Mouse (Mus musculus): ENCODE measurements at regions not wholly inside any gene's neighbourhood (a gene's known extent, or its start where the extent isn't known, plus 50 kb on each side); places are given as distances from the start of the nearest gene placed in this dataset.

- DNase-seq = no peak
Observed at GRCm38 (mm10) chr4:34105251-34105650, 55.3 kb upstream of the Spaca1 start.

DNA sequence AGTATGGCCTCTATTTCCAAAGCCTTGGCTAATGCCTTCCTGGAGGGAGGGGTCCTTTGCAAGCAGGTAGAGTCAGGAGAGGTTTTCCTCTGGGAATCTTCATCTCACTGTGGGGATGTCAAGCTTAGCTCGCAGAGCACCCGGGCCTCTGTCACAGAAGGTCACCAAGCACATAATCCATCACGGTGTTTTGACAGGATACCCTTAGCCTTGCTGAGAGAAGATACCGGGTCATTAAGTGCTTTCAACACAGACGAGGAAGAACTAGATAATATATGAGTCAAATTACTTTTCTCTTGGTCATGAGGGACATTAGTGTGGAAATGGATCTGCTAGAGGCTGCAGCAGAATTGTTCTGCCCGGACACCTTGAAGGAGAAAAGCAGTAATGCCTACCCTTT, 64.3 kb upstream of the Spaca1 start:
- DNase-seq = no peak

DNA sequence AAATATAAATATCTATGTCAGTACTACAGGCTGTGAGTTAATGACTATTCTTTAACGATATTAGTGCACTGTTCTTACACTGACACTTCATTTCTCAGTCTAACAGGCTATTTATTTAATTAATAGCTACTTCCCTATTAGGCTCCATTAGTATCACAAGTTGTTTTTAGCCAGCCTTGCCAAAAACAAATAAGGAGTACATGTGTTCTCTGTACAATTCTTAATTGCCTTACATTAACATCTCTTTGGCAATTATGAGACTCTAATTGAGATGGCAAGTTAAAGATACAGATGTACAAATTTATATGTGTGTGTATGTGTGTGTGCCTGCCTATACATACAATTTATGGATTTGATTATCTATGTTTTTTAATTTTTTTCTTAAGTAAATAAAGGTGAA, 67.1 kb upstream of the Spaca1 start:
- DNase-seq = no peak

- DNase-seq = no peak
Observed at GRCm38 (mm10) chr4:34122959-34123520, 73.0 kb upstream of the Spaca1 start.

DNA sequence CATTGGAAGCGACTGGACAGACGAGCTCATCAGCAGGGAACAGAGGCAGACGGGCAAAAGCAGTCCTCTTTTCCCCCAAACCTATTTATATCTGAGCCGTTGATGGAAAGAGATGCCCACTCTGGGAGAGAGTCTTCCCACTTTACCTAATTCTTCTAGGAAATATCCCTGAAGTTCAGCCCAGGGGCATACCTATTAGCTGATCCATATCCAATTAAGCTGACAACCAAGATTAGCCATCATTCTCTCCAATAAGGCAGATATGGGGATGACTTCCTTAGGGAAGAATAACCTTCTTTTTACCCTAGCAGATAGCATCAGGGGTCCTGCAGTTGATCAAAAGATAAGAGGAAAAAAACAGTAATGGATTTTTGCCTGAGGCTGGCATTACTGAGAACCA, 78.2 kb upstream of the Spaca1 start:
- no peak for DNase-seq

DNA sequence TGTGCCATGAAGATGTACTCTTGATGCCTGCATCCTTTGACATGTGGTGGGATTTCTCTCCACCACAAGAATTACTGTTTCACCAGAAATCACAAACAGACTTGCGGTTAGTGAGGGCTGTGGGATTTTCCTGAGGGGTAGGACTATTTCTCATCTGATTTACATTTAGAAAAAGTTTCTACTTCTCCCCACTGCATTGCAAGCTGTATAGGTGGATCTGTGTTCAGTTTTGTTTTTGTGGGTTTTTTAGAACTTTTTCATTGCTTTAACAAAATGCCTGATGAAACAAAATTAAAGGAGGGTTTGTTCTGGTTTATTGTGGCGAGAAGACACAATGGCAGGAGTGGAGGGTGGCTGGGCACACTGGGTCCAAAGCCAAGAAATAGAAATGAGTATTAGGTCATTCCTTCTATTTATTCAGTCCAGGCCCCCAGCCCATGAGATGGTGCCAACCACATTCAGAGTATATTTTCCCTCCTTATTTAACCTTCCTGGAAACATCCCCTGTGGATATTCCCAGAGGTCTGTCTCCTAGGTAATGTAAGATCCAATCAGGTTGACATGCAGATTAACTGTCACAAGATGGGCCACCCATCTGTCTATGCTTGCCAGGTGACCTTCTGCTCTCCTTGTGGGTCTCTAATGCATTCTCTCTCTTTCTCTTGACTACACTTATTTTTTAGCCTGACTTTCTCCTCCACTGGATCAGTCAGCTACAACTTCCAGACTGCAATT, 96.3 kb upstream of the Spaca1 start:
- no peak for DNase-seq

- no peak for DNase-seq
Observed at GRCm38 (mm10) chr4:34148956-34149739, 99.2 kb upstream of the Spaca1 start.

DNA sequence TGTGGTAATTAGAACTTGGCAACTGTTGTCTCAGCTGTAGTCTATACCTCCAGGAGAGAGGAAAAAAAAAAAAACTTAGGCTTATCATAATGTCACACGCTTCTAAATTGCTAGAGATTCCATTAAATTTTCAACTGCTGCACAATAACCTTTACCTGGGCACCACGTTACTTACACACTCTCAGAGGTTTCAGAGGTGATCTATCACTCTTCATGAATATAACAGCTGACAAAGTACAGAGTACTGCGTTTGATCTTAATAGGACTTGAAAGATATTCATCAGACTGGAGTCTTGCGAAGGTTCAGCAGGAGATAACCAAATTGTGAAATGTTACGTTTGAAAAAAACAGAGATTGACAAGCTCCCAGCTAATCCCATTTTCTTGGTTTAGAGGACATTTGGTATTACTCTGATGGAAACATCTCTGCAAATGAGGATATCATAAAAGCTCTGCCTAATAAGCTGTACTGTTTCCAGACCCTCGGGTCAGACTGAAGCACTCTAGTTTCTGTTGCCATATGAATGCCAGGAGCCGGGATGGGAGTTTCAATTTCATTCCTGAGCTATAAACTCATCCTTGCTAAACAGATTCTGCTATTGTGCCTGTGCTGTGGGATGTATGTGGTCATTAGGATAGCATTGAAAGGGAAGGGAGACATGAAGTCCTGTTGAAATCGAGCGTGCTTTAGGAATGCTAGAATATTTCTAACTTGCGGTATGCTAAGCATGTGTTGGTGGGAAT, 101.8 kb upstream of the Spaca1 start:
- DNase-seq = no peak

DNA sequence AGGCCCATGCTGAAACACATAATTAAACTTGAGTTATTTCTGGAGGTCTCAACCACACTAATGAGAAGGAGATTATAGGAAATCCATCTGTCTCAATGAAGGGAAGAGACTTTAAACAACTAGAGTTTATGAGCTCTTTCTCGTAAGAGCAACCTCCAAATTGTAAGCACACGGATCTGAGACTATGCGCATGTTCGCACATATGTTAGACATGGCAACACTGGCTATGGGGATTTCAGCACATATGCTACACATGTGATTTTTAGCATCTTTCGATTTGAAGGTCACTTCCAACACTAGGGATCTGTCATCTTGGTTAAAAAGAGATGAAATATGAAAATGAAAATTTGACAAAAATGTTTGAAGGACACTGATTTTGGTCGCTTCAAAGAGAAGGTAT, 105.5 kb upstream of the Spaca1 start:
- DNase-seq = no peak

DNA sequence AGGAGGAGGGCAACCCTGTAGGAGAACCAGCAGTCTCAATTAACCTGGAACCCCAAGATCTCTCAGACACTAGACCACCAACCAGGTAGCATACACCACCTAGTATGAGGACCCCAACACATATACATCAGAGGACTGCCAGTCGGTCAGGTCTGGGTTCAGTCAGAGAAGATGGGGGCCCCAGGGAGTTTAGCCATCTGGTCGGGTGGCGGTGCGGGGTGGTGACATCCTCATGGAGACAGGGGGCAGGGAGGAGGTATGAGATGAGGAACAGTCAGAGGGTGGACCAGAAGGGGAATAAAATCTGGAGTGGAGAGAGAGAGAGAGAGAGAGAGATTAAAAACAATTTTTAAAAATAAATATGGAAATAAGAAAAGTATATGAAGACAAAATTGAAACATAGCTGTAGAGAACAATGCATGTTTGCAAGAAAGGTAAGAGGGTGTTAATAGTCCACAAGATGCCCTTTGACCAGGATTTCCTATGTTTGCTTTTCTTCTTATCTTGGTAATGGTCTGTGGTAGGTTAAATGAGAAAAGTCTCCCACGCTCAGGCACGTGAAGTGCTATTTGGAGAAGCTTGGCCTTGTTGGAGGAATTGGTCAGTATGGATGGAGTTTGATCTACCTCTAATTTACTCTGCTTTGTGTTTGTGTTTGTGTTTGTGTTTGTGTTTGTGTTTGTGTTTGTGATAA, 108.0 kb upstream of the Spaca1 start:
- no peak for DNase-seq

- DNase-seq = no peak
Observed at GRCm38 (mm10) chr4:34171265-34171862, 121.4 kb upstream of the Spaca1 start.

GRCm38 (mm10) chr4:34172000-34172399, 122.0 kb upstream of the Spaca1 start:
- DNase-seq = no peak

DNA sequence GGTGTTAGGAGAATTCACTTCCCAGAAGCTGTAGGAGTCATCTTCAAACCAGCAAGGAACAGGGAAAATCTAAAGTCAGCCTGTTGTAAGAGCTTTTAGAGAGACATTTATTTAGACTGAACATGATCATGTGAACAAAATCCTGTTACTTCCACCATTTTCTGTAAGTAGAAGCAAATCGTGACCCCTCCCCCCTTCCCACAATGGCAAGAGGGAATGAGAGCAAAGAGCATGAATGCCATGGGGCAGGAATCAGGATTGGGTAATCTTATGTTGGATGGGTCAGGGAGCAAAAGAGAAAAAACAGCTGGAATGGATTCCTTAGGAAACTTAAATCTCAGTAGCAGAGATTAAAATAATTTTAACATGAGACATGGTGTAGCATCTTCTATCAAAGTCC, 127.4 kb upstream of the Spaca1 start:
- no peak for DNase-seq

DNA sequence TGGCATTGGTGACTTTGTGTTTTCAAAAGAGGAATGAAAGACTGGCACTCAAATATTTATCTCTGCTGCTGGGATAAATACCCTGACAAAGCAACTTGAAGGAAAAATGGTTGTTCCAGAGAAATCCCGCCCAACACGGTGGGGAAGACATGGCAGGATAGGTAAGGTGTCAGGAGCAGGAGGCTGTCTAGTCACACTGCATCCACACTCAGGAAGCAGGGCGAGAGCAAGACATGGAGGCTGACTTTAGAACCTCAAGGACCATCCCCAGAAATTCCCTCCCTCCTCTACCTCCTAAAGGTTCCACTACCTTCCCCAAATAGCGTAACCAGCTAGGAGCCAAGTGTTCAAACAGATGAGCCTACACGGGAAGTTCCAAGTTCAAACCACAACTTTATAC, 136.5 kb upstream of the Spaca1 start:
- DNase-seq = no peak

DNA sequence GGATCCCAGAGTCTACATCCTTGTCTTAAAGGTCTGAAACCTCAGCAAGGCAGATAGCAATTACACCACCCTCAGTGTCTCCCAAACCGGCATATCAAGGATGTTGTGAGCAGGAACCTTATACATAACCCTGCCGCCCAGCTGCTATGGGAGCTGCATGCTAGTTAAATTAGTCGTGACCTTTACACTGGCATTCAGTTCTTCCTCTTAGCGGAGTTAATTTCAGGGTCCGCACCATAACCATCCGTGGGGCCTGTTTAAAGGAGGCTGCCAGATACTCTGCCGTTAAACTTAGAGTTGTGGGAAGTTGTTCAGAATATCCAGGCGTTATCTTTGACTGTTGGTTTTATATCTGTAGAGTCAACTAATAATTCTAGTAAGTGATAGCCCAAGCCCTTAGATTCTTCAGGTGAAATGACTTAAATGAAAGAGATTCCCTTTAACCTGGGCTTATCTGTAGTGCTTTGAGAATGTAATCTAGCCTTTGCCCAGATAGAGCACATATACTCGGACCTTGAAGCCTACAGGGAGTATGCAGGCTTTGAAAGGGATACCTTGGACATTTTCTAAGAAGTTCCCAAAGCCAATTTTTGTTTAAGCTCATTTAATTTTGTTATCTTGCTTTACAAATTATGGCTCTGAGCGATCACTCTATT, 153.3 kb upstream of the Spaca1 start:
- DNase-seq = no peak

DNA sequence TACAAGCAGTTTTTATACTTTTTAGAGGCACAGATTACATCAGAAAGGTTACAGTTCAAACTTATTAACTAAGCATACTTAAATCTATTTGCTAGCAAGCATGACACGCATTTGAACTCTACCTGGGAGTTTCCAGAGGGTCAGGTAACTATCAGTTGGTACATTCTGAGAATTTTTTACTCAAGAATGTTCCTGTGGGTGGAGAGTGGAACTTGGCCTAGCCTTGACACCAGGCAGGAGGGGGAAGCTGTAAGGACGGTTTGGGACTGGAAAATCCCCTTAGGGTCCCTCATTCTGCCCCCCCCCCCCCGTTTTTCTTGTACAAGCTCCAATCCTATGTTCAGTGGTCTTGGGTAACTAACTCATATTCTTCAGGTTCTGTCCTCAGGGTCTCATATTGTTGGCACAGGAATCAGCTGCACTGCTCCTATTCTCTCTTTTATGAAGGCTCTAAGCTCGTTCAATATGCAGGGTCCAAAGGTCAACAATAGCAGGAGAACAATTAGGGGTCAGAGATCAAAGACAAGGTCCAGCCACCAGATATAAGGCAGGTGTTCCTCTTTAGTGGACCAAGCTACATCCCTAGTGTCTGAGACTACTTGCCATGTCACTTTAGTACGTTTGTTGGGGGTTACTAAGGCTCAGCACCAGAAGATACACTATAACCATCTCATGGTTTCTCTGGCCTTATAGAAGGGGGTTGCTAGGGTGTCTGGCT, 159.3 kb upstream of the Spaca1 start:
- DNase-seq = no peak

DNA sequence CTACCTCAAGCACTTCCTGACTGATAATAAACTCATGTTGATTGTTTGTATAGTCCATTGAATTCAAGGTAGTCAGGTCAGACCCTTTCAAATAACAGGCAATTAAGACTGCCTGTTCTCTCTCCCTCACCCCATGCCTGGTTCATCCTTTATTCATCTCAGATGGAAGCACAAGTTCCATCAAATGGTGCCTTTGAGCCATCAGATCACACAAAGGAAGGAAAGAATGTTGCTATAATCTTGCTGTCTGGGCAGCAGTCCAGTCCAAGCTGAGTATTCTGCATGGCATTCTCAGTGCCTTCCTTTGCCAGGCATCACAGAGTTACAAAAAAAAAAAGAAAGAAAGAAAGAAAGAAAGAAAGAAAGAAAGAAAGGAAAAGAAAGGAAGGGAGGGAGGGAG, 163.7 kb upstream of the Spaca1 start:
- DNase-seq = no peak

- no peak for DNase-seq
Observed at GRCm38 (mm10) chr4:34214346-34214745, 164.4 kb upstream of the Spaca1 start.

DNA sequence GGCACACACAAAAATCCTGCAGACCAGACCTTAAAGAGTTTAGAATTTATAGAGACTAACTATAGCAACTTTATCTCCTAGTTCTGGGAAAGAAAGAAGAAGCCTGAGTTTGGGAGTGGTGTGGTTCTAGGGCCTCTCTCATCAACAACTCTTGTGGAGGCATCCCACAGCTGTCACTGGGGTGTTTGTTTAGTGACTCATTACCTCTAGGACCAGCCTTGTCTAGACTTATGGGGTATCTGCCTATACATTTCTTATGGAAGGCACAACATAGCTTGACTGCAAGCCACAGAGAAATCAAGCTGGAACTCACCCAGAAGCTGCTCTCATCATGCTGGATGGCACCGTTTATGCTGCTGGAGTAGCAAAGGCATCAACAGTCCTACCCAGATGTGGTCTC, 171.9 kb upstream of the Spaca1 start:
- DNase-seq = no peak

DNA sequence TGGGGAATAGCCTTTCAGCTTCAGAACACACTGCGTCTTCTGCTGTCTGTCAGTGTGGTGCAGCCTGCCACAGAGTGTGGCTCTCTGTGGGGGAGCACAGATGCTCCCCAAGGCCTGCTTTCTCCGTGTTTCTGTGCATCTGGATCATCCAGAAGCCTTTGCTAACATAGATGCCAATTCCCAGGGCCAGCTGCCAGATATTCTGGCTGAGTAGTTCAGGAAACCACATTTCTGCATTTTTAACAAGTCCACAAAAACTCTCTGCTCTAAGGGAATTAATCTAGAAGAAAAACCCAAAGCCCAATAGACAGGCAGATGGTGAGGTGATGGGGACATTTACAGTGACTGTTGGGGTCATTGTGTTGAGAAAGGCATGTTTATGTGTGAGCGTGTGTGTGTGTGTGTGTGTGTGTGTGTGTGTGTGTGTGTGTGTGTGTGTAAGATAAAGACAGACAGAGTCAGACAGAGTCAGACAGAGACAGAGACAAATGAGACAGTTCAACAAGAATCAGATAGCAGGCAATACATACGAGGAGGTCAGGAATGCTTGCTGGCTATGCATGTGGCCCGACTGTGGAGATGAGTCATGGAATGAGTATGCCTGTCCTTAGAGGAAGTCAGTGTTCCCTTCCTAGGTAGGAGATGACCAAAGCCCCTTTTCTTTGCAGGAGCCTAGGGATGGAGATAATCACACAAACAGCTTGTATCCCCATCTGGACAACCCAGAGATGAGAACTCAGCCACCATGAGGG, 176.3 kb upstream of the Spaca1 start:
- DNase-seq = no peak

All from thymus, postnatal 4 days (tissue).